Mouse (Mus musculus) 3T3-L1 (cell line): Measurements from ENCODE around the gene Ptprt.

Experiments used
- DNase-seq: peaks from one replicate; pipeline ENCODE4 v3.0.0-alpha.2; 2015; ENCODE audit warnings: low read depth, low spot score

Ptprt gene

GRCm38 (mm10) chr2:162660941-162661386, at the start of gene Ptprt:
Gene Ptprt (minus strand): TSS chr2:162661147.
- no peak for DNase-seq

DNA sequence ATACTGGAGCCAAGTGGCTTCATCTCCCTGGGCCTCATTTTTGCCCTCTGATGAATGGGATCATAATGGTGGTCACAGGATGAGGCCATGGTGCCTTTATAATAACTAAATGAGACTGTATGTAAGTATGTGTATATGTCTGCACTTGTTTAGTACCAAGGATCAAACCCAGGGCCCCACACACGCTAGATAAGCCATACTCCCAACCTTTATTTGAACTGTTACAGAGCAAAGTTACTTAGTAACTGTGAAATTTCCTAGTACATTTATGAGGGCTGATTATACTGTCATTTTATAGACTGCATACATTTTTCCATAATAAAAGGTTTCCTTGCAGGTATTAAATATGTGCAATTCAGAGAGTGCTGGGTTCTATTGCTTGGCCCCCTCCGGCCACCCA, 49.5 kb upstream of the Ptprt start:
- DNase-seq: no peak

DNA sequence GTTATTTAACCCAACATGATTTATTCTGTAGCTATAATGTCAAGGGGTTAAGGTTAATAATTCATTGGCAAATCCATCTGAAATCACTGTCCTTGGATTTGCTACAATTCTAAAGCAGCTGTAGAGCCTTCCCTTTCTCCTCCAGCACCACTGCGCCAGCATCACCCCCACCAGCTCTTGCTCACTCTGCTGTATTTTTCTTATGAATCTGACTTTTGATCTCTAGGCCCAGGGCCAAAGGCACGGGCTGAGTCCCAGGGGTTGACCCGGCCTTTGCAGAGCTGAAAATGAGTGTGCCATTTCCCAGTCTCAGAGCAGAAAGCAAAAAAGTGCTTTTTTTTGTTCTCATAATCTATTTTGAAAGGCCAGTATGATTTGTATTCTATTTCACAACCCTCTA, 38.7 kb upstream of the Ptprt start:
- no peak for DNase-seq

DNA sequence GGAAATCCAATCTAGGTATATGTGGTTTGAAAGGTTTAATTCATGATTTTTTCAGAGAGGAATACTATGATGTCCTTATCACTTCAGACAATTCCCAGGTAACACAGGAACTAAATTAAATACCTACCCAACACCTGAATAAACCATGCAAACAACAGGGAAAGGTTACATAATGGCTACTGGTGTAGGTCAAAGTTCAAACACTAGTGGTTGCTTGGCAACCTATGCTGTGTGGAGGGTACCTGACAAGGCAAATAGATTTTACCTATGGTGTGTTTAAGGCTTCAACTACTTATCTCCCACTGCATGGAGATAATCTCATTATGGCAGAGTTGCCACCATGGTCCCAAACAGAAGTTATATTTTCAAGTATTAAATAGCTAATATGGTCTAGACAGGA, 38.1 kb upstream of the Ptprt start:
- DNase-seq: no peak

DNA sequence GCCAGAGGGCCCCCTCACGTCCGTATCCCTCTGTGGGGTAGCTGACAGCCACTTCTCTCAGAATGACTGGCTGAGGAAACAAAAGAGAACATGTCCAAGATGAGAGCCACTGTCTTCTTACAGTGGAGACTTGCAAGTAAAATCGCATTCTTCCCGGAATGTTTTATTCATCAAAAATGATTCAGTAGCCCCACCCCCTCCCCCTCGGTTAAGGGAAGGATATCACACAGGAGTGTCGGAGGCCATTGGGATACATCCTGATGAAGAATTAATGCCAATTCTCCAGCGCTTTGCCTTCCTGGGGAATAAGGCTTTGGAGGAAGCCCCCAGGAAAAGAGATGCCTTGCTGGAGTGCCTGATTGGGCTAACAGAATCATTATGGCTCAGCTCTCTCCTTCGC, 37.1 kb upstream of the Ptprt start:
- DNase-seq: no peak

DNA sequence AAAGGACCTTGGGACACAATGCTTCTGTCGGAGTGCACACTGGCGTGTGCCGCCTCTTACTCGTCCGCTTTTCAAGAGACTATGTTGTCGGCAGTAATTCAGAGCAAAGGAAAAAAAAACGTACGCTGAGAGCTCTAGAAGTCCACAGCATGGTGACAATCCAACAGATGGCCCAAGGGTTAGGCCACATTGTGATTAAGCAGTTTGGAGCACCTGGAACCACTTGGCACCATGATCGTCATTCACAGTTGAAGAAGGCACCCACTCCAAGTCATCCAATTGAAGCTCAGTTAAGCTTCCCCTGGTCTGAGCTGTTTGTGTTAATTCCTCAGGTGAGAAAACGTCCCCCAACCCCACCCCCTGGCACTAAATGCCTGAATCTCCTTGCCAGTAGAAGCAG, 36.2 kb upstream of the Ptprt start:
- no peak for DNase-seq

- DNase-seq: no peak
These were observed 31.2 kb upstream of the Ptprt start for GRCm38 (mm10) chr2:162692143-162692542.

- DNase-seq: peak; percentile 50
These were observed 21.7 kb upstream of the Ptprt start for GRCm38 (mm10) chr2:162682674-162683073.

DNA sequence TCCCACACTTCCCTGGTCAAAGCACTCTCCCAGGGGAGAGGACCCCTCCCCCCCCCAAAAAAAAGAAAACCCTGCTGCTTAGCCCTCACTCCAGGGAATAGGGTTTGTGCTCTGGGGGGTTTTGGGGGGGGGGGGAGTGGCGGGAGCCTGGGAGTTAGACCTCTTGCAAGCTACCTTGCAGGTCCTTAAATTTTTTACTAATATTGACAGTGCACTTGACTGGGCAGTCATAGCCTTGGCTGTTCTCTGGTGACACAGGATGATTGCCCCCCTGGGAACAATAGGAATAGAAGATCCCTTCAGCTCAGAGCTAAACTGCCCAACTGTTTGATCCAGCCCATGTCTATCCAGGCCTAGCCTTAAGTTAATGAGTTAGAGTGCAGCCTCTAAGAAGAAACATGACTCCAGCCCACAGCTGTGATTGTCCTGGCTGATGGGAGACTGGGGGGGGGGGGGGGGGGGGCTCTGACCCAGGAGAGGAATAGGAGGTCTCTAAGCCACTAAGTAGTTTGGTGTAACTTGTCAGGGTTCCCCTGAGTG, 1.6 kb upstream of the Ptprt start:
- no peak for DNase-seq

GRCm38 (mm10) chr2:162661733-162662132, 786 bp upstream of the Ptprt start:
- no peak for DNase-seq

GRCm38 (mm10) chr2:162660231-162660940, 561 bp downstream of the Ptprt start:
- DNase-seq: no peak

- peak; percentile 73 for DNase-seq
These were observed 1.9 kb downstream of the Ptprt start for GRCm38 (mm10) chr2:162658997-162659396.

DNA sequence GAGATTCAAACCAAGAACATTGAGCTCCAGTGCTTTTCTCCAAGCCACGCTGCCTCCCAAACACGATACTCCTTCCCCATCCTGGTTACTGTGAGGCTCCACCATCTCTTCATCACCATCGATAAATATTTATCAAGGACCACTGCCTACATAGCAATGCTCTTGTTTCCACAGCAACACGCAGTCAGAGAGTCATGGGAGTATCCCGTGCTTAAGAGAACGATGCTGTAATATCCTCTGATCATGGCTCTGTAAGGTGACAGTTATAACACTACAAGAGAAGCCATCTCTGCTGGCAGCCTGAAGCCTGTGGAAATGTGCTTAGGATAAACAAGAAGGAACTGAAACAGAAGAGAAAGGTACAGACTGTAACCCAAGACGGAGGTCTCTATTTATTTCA, 3.4 kb downstream of the Ptprt start:
- no peak for DNase-seq

DNA sequence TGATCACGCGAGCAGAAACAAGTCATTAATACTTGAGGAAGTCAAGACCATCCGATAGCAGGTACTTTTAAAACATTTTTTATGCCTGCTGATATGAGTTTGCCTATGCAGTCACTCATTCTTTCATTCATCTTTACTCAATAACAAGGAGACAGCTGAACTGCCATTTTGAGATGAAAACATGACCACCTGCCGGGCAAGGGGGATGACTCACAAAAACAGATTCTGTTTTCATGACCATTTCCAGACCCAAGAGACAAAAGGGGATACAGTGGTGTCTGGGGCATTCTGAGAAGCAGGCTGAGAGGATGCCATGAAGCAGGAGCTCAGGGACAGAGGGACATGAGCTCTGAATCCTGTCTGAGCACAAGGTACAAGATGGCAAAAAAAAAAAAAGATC, 6.5 kb downstream of the Ptprt start:
- DNase-seq: no peak

DNA sequence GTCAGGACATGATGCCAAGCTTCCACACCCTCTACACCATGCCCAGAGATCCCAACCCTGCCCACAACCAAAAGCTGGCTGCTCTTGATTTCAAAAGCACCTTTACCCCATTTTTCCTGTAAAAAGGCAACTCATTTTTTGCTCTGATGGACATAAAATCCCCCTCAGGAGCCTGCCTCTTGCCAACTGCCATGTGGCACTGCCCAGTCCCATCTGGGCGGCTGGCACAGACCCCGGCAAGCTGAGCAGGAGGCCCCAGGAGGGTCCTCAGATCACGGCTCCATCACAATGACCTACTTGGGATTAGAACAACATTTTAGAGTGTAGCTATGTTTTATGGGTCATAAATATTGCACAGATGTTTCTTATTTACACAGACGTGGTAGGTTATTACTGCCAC, 22.3 kb downstream of the Ptprt start:
- DNase-seq: no peak

DNA sequence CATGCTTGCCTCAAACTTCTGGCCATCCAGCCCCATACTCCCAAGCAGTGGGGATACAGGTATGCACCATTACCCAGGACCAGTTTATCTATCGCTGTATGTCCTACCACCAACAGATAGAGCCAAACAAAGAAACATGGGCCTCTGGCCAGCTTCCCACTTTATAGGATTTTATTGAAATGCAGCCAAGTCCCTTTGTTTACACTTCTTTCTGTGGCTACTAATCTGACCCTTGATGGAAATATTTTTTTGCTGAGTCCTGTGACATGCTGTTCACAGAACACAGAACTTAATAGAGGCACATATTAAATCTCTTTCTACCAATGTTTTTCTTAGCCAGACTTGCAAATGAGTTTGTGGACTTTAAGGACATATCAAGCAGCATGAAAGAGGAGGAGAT, 23.4 kb downstream of the Ptprt start:
- DNase-seq: no peak

- DNase-seq: no peak
These were observed 24.4 kb downstream of the Ptprt start for GRCm38 (mm10) chr2:162636387-162637009.

GRCm38 (mm10) chr2:162634901-162635300, 26.0 kb downstream of the Ptprt start:
- DNase-seq: no peak

DNA sequence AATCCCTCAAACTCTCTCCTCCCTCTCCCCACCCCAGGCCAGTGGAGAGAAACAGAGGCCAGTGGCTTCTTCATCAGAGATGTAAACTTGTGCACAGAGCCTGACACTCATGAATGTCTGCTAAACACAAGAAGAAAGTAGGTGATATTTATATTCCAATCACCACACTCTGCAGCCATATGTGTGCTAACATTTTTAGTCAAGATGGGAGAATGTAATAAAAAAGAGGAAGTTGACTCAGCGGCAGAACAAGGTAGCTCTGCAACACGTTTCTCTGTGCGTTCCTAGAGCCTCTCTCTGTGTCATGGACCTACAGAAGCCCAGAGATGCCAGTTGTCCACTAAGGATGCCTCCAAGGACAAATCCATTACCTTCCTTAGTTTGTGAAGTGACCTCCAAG, 34.9 kb downstream of the Ptprt start:
- DNase-seq: no peak

- no peak for DNase-seq
These were observed 36.2 kb downstream of the Ptprt start for GRCm38 (mm10) chr2:162624707-162625106.

DNA sequence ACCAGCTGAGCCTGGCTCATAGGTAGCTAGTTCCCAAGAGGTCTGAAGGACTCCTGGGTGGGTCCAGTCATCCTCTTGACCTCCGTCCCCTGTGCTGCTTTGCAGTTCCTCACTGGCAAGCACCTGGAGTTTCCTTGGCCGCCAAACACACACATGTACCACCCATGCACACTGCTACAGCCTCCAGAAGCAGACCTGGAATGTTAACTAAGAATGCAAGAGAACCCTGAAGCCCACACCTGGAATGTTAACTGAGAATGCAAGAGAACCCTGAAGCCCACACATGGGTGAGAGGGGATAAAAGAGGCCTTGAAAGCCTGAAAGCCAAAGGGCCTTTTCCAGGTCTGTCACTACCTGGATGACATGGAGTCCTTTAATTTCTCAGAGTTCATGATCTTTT, 46.7 kb downstream of the Ptprt start:
- no peak for DNase-seq

- DNase-seq: no peak
These were observed 47.5 kb downstream of the Ptprt start for GRCm38 (mm10) chr2:162613480-162613879.

DNA sequence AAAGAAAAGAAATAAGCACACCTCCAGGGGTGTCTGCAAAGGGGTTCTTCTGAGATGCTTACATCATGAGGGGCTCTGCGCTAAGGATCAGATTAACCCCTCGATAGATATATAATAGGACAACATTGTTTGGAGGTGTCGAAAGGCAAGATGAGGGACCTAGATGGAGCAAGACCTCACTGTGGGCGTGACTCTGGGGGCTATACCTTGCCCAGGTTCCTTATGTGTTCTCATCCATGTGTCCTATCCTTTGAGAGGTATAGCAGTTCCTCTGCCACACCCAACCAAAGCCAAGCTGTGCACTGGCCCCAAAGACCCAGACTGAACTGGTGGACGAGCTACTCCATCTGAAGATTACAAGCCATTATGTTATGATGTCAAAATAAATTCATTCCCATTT, 58.2 kb downstream of the Ptprt start:
- no peak for DNase-seq
